Mouse (Mus musculus) spleen, postnatal 10 days (tissue): ENCODE results near the gene Resp18.

Source experiments
- DNase-seq, 2 experiments: peaks; one replicate each; pipeline ENCODE4 v3.0.0; 2021 to 2022; ENCODE audit warnings: low spot score in 2 of 2

Resp18 gene

GRCm38 (mm10) chr1:75236117-75237050 lies 41.8 kb downstream of the Resp18 start, which contains the start of gene Dnajb2:
Dnajb2 (plus strand) TSS chr1:75236406.
- DNase-seq: peak; percentile 91 to 93

DNA sequence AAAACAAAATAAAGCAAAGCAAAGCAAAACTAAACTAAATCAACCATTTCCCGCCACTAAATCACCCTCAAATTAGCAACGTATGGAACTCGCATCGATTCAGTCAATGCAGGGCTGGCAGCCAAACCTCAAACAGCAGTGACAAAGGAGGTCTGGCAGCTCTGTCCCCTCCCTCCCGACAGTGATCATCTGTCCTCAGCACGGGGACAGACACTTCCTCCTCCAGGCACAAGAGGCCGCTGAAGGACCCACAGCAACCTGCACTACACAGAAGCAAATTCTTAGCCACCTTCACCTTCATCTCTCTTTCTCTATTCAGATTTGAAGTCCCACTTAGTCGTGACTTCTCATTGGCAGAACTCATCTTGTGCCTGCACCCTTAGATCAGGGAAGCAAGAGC lies 43.6 kb downstream of the Resp18 start:
- peak; percentile 70 to 84 for DNase-seq

DNA sequence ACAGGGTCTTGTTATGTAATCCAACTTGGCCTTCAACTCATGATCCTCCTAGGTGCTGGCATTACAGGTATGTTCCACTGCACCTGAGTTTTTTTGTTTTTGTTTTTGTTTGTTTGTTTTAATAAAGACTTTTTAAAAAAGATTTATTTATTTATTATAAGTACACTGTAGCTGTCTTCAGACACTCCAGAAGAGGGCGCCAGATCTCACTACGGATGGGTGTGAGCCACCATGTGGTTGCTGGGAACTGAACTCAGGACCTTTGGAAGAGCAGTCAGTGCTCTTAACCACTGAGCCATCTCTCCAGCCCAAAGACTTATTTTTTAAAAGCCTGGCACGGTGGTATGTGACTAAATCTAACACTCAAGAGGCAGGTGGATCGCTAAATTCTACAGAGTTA lies 45.7 kb downstream of the Resp18 start:
- peak in 1 of 2 experiments; percentile 31 for DNase-seq

- peak in 1 of 2 experiments; percentile 14 for DNase-seq
These were observed 46.5 kb downstream of the Resp18 start, which contains the start of gene A630095N17Rik for GRCm38 (mm10) chr1:75231664-75232152. A630095N17Rik (minus strand) TSS chr1:75232102.

DNA sequence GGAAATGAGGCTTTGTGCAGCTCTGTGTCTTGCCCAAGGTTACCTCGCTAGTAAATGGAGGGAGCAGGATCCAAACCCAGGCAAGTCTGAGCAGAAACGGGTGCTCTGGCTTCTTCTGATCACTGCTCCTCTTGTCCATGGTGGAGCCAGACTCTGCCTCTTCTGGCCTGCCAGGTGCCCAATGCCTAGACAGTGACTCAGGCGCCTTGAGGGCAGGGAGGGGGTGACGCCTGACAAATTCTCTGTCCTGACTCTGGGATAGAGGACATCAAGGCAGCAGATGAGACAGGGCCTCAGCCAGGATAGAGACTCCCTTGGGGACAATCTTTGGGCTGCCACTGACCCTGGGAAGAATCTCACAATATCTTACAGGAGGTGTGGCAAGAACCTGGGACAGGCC lies 47.0 kb downstream of the Resp18 start:
- no peak for DNase-seq

- peak; percentile 34 to 43 for DNase-seq
These were observed 47.8 kb downstream of the Resp18 start for GRCm38 (mm10) chr1:75230335-75230994.

GRCm38 (mm10) chr1:75229158-75229557 lies 49.1 kb downstream of the Resp18 start:
- DNase-seq: peak; percentile 33 to 58

DNA sequence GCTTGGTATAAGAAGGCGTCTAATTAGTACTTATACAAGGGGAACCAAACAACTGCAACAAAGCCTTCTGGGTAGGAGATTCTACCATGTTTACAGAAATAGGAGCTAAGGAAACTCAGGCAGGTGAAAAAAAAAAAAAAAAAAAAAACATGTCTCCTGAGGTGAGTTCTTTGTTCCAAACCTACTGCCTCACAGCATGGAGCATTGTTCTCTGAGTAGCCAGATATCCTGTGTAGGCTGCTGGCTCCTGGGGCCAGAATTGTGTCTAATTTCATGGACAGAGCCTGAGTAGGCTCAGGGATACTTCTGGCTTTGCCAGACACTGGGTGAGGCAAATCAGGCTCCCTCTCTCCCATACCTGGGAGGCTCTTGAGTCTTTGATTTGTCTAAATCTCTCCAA lies 50.6 kb downstream of the Resp18 start:
- no peak for DNase-seq

DNA sequence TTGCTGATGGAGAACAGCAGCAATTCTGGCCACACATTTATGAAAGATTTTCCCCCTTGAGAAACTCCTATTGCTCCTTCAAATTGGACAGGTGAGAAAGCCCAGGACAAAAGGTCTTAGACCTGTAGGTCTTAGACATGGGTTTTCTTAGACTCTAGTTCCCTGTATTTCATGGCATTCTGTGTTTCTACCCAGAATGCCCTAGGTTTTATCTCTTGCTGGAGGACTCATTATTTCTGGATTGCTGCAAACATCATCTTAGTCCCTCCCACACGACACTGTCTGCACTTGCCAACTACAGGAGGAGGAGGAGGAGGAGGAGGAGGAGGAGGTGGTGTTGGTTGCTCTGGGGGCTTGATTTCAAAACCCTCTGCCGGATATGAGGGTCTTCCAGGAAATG lies 52.1 kb downstream of the Resp18 start:
- no peak for DNase-seq

DNA sequence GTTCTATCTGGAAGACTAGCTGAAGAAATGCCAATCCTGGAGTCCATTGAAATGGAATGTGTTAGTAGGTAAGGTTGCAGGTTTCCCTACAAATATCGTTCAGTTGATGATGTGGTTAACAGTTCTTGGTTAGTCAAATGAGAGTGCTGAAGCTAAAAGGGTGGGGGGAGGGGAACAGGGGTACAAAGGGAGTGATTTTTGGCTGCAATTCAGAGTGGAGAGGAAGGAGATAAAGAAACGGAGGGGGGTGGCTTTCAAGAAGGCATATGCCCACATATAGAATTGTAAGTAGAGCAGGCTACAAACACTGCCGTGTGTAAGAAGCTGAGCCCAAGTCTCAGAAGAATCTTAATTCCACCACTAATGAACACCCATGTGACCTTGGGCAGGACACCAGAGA lies 52.7 kb downstream of the Resp18 start:
- no peak for DNase-seq

DNA sequence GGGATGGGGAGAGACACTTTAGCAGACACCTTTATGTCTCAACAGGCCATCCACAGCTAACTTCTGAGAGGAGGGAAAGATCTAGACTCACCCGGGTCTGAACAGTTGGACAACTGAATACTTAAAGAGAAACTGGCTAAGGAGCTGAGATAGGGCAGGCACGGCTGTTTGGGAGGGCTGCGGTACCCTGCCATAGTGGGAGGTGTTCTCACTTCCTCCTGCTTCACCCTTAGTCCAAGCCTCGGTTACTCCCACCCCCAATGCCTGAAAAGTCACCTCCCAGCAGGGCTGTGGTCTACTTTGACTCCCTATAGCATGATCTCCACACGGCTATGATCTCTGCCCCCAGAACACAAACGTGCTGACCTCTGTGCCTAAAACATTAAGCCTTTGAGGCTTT lies 54.7 kb downstream of the Resp18 start:
- DNase-seq: peak in 1 of 2 experiments; percentile 27

DNA sequence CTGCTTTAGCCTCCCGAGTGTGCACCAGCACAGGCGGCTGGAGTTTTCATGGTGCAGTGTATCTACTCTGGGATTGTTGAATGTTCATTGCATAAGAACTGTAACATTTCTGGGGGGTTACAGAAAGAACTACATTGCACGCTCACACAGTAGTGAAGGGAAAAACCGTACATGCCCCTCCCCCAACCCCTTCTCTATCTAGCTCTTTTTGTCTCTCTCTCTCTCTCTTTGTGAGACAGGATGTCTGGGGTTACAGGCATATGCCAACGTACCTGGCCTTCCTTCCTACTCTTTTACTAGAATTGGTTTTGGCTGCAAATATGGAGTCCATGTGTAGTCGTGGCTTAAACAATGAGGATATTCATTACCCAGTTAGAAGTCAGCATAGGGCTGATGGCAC lies 55.3 kb downstream of the Resp18 start:
- DNase-seq: no peak
